Mouse (Mus musculus): ENCODE data around the gene Wdr25. TPM values are rescaled to one million over a fixed set of nuclear protein-coding genes. Genes with fewer than 3 reads are reported as not detected.

Gene Wdr25
- polyA plus RNA-seq, 1 experiment from 2014 or later, result 5.8 TPM

DNA sequence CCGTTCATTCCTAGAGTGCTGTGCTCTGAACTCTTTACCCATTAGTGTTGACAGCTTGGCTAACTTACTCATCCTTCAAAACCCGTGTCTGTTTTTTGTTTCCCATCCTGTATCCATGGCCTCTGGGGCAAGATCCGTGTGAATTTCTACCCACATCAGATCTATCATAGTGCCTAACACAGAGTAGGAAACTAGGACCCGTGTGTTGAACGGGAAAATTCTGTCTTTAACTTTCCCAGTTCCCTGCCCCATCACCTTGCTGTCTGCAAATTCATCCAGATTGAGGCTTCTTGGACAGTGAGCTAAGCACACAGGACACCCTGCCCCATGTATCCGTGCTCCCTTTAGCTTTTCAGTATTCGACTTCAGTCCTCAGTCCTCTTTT, 993 bp downstream of the Wdr25 start:
- Histone ChIP-seq H3K4me3 (peak overlapping the region; percentile 98), H3K27me3 (replicated peaks) (no peaks in the 10 kb centered on the region), H3K4me2 (peak overlapping the region; percentile 95), H3K36me3 (peaks cover 8% of the 10 kb centered on the region; the same call in 1 of the 2 replicates), H3K27ac (ENCODE audit: poor library complexity, severe bottlenecking) (0 out of 2 replicates have a peak overlapping the region, but pooled peaks have one; percentile 39), H3K9me3 (replicated peaks) (no peaks in the 10 kb centered on the region), H3K9ac (peak overlapping the region; percentile 88), H3K4me1 (replicated peaks) (peaks cover 22% of the 10 kb centered on the region)
- WGBS, result 2% methylated on average over 7 of the region's 7 CpGs
- ATAC-seq (ENCODE audit: insufficient number of reproducible peaks, low FRiP score), result peak; percentile 8; the same call in 1 of the 2 replicates

DNA sequence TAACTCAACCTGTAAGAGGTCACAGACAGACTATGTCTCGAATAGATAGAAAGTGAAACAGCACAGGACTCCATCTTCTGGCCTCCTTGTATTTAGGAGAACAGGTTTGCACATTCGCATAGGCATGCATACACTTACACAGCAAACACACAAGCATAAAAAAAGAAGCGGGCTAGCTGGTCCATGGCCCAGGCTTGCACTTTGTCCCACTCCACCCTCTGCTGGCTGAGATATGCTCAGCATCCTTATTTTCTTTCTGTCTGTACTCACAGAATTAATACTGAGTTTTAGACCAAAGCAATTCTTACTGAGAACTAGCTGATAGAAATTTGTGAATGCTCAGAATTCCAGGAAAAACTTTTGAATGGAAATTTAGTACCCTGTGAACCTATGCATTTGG, 2.6 kb downstream of the Wdr25 start:
- Histone ChIP-seq H3K4me2 (no peak overlapping the region), H3K27ac (ENCODE audit: poor library complexity, severe bottlenecking) (no peak overlapping the region), H3K36me3 (0 out of 2 replicates have a peak, but pooled peaks cover 6% of the 10 kb centered on the region), H3K27me3 (replicated peaks) (no peaks in the 10 kb centered on the region), H3K9ac (no peak overlapping the region), H3K9me3 (replicated peaks) (no peaks in the 10 kb centered on the region), H3K4me3 (no peak overlapping the region), H3K4me1 (replicated peaks) (peaks cover 22% of the 10 kb centered on the region)
- ATAC-seq (ENCODE audit: insufficient number of reproducible peaks, low FRiP score), result no peak
- 72% methylated on average over 3 of the region's 3 CpGs for WGBS

DNA sequence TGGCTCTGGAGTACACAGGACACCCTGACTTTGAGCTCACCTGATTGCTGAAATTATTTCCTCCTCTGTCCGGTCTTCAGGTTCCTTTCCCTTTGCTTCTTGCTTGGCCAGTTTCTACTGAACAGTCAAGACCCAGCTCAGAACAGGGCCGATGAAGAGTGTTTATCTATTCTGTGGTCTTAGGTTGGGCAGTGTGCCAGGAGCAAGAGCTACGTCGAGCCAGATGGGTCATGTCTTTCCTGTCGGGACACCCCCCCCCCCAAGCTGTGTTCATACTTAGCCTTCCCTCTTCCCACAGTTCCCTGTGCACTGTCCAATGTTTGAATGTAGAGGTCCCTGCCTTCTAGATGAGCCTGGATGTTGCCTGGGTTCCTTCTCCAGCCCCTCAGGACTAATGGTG, 7.9 kb downstream of the Wdr25 start:
- Histone ChIP-seq H3K4me2 (no peak overlapping the region), H3K27ac (ENCODE audit: poor library complexity, severe bottlenecking) (no peak overlapping the region), H3K4me3 (no peak overlapping the region), H3K9ac (no peak overlapping the region; the same call in 1 of the 2 replicates), H3K36me3 (0 out of 2 replicates have a peak, but pooled peaks cover 6% of the 10 kb centered on the region), H3K4me1 (replicated peaks) (0 out of 2 replicates have a peak, but pooled peaks cover 4% of the 10 kb centered on the region), H3K27me3 (replicated peaks) (0 out of 2 replicates have a peak, but pooled peaks cover 6% of the 10 kb centered on the region), H3K9me3 (replicated peaks) (no peaks in the 10 kb centered on the region)
- 35% methylated on average over 5 of the region's 5 CpGs for WGBS
- no peak; the same call in 1 of the 2 replicates for ATAC-seq (ENCODE audit: insufficient number of reproducible peaks, low FRiP score)

DNA sequence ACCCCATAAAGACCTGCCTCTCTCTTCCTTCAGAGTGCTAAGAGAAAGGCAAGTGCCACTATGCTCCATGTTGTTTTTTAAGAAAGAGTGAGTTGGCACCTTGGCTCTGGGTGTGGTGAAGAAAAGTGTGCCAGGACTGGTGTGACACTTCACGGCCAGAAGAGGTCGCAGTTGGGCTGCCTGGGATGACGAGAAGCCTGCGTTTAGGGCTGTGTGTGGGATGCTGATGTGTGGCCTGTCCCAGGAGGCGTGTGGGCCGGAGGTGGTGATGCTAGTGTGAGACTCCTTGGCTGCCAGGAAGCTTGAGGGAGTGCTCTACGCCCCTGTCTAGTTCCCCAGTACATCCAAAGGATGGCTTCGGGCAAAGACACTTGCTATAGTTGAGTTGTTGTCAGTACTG, 9.5 kb downstream of the Wdr25 start:
- Histone ChIP-seq H3K9me3 (replicated peaks) (no peaks in the 10 kb centered on the region), H3K4me2 (no peak overlapping the region), H3K9ac (no peak overlapping the region), H3K4me1 (replicated peaks) (0 out of 2 replicates have a peak, but pooled peaks cover 4% of the 10 kb centered on the region), H3K27ac (ENCODE audit: poor library complexity, severe bottlenecking) (no peak overlapping the region), H3K36me3 (0 out of 2 replicates have a peak, but pooled peaks cover 6% of the 10 kb centered on the region), H3K4me3 (no peak overlapping the region), H3K27me3 (replicated peaks) (0 out of 2 replicates have a peak, but pooled peaks cover 6% of the 10 kb centered on the region)
- ATAC-seq (ENCODE audit: insufficient number of reproducible peaks, low FRiP score), result no peak
- 18% methylated on average over 8 of the region's 8 CpGs for WGBS

DNA sequence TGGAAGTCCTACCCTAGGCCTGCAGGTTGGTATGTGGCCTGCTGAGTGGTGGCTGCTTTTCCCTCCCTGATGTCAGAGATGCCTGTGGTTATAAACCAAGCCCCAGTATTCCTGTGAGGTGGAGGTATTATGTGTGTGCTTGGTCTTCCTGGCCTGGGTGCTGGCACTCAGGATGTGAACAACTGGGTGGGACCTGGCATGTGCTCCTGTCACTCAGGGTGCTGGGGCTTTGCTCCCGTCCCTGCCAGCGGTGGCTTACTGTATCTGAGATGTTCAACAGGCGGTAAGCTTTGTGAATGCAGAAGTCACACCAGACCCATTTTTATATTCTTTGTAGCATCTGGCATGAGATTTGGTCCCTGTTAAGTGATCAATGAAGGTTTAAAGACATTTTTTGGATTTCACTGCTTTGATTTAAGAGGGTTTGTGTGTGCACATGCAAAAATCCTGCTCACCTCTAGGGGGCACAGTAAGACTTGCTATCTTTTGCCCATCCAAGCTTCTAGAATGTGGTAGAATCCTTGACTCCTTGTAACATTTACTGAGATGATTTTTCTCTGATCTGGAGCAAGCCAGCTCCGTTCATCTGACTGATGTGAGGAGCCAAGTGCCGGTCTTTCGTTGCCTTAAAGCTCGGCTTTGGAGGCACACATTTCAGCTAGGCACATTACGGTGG, 10.3 kb downstream of the Wdr25 start:
- no peak for ATAC-seq (ENCODE audit: insufficient number of reproducible peaks, low FRiP score)

DNA sequence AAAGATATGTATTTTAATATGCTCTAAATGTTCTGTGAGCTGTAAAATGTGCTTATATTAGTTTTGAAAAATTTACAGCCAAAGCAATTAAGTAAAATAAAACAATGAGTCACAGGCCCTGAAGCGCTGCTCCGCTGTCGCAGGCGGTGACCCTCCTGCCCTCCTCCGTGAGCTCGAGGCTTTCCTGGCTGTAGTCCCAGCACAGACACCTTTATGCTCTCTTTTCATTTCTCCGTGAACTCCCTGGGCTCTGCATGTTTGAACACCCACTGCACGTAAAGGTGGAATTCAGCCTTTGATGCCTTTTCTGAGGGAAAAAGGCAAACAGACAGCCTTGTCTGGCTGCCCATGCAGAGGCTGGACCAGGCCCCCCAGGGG, 10.8 kb downstream of the Wdr25 start:
- H3K27ac ChIP-seq (ENCODE audit: poor library complexity, severe bottlenecking), result no peak overlapping the region
- H3K9me3 ChIP-seq (replicated peaks), result no peaks in the 10 kb centered on the region
- 0 out of 2 replicates have a peak, but pooled peaks cover 4% of the 10 kb centered on the region for H3K4me1 ChIP-seq (replicated peaks)
- no peak overlapping the region for H3K4me3 ChIP-seq
- H3K9ac ChIP-seq, result no peak overlapping the region
- WGBS, result 78% methylated on average over 8 of the region's 8 CpGs
- H3K36me3 ChIP-seq, result 0 out of 2 replicates have a peak, but pooled peaks cover 4% of the 10 kb centered on the region
- H3K4me2 ChIP-seq, result no peak overlapping the region
- H3K27me3 ChIP-seq (replicated peaks), result 0 out of 2 replicates have a peak, but pooled peaks cover 6% of the 10 kb centered on the region
- ATAC-seq (ENCODE audit: insufficient number of reproducible peaks, low FRiP score), result no peak

More for the DNA sequence above, 10.3 kb downstream of the Wdr25 start:
- Histone ChIP-seq H3K4me3 (no peak overlapping the region), H3K27ac (ENCODE audit: poor library complexity, severe bottlenecking) (no peak overlapping the region), H3K9me3 (replicated peaks) (no peaks in the 10 kb centered on the region), H3K4me1 (replicated peaks) (0 out of 2 replicates have a peak, but pooled peaks cover 4% of the 10 kb centered on the region), H3K36me3 (0 out of 2 replicates have a peak, but pooled peaks cover 4% of the 10 kb centered on the region), H3K27me3 (replicated peaks) (0 out of 2 replicates have a peak, but pooled peaks cover 6% of the 10 kb centered on the region), H3K9ac (no peak overlapping the region), H3K4me2 (no peak overlapping the region)
- 87% methylated on average over 8 of the region's 8 CpGs for WGBS

DNA sequence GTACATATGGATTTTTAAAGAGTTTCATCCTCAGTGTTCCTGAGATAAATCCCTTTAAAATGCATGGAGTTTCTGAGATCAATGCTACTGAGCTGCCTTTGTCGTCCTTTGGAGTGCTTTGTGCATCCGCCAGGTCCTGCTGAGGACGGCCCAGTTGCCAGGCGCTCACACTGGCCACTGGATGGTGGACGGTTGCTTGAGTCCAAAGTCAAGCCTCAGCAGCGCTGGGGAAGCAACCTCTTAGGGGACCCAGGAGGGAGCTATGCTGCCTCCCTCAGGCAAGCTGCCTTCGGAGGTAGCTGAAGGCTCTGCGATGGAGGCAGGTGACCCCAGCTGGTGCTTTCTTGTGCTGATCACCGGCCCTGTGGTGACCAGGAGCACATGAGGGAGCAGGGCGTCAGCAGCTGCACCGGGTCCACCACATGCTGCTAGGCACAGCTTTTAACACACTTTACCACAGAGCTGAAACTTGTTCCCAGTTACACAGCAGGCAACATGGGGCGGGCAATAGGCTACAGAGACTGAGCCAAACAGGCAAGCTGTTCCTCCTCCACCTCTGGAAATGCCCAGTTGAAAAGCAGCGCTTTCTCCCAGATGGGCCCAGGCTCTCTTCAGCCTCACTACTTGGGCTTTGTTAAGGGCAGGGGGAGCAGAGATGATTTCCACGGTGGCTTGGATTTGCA, 12.3 kb downstream of the Wdr25 start:
- WGBS, result 56% methylated on average over 14 of the region's 14 CpGs
- H3K27ac ChIP-seq (ENCODE audit: poor library complexity, severe bottlenecking), result no peak overlapping the region

DNA sequence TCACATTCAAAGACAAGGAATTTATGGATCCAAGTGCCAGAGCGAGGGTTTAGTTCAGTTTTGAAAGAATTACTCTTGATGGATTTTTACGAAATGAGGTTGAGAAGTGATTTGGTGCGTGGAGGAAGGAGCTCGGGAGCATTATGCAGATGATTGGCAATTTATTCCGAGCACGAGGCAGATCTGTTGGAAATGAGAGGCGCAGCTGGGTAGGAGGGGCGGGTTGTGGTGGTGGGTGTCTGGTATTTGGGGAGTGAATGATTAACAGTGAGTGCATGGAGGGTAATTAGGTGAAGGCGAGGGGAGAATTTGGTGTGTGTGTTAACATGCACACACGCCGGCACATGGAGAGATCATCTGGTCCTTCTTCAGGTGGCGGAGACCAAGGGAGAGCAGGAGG, 13.0 kb downstream of the Wdr25 start:
- 77% methylated on average over 12 of the region's 12 CpGs for WGBS
- no peak for ATAC-seq (ENCODE audit: insufficient number of reproducible peaks, low FRiP score)
- H3K27ac ChIP-seq (ENCODE audit: poor library complexity, severe bottlenecking), result no peak overlapping the region

More for the DNA sequence above, 12.3 kb downstream of the Wdr25 start:
- 0 out of 2 replicates have a peak, but pooled peaks cover 4% of the 10 kb centered on the region for H3K4me1 ChIP-seq (replicated peaks)
- no peak overlapping the region for H3K4me2 ChIP-seq
- no peaks in the 10 kb centered on the region for H3K9me3 ChIP-seq (replicated peaks)
- H3K4me3 ChIP-seq, result no peak overlapping the region
- 0 out of 2 replicates have a peak overlapping the region, but pooled peaks have one; percentile 12 for H3K9ac ChIP-seq
- 0 out of 2 replicates have a peak, but pooled peaks cover 6% of the 10 kb centered on the region for H3K27me3 ChIP-seq (replicated peaks)
- no peak for ATAC-seq (ENCODE audit: insufficient number of reproducible peaks, low FRiP score)
- H3K36me3 ChIP-seq, result no peaks in the 10 kb centered on the region

DNA sequence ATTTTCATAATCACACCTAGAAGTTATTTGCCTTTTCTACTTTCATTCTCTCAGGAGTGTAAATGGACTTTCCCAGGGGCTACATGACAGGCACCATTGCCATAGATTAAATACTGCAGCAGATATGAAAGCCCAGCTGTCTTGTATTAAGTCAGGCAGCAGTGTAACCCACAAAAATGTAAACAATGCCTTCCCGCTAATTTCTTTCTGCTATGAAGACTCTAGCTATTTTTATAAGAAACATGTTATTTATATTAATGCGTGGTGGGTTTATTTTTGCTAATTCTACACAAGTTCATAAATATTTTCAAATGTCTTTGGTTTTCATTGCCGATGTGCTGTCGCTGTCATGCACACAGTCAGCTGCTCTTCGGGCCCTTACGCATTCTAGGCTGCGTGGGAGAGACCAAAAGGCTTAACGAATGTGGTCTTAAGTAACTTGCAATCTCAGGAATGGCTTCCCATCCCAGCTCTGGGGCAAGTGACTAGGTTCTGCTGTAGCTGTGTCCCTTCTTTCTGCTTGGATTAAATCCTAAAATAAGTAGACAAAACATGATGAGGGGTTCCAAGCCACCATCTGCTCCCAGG, 16.5 kb downstream of the Wdr25 start:
- H3K4me1 ChIP-seq (replicated peaks), result no peaks in the 10 kb centered on the region
- no peak overlapping the region for H3K4me3 ChIP-seq
- H3K36me3 ChIP-seq, result no peaks in the 10 kb centered on the region
- H3K27ac ChIP-seq (ENCODE audit: poor library complexity, severe bottlenecking), result no peak overlapping the region
- H3K9me3 ChIP-seq (replicated peaks), result no peaks in the 10 kb centered on the region
- no peak overlapping the region for H3K4me2 ChIP-seq
- ATAC-seq (ENCODE audit: insufficient number of reproducible peaks, low FRiP score), result no peak
- H3K27me3 ChIP-seq (replicated peaks), result 0 out of 2 replicates have a peak, but pooled peaks cover 4% of the 10 kb centered on the region
- no peak overlapping the region for H3K9ac ChIP-seq
- WGBS, result 84% methylated on average over 8 of the region's 8 CpGs

More for the DNA sequence above, 13.0 kb downstream of the Wdr25 start:
- no peaks in the 10 kb centered on the region for H3K36me3 ChIP-seq
- H3K9ac ChIP-seq, result no peak overlapping the region
- H3K4me2 ChIP-seq, result no peak overlapping the region
- H3K4me3 ChIP-seq, result no peak overlapping the region
- H3K27me3 ChIP-seq (replicated peaks), result 0 out of 2 replicates have a peak, but pooled peaks cover 6% of the 10 kb centered on the region
- no peaks in the 10 kb centered on the region for H3K9me3 ChIP-seq (replicated peaks)
- H3K4me1 ChIP-seq (replicated peaks), result 0 out of 2 replicates have a peak, but pooled peaks cover 2% of the 10 kb centered on the region

DNA sequence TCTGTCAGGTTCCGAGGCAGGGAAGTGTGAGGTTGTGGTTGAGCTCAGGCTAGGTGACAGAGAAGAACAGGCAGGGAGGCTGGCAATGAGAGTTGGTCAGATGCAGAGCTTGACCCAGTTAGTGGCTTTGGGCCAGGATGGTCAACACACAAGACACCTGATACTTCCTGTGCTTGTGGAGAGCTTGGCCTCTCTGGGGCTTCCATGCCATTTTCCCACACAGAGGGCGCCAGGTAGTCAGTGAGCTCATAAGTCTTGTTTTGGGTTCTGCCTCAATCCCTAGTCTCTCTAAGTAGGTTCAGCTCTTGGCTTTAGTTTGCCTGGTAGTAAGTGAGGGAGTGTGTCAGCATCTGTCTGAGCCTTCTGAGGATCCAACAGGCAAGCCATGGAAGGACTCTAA, 19.0 kb downstream of the Wdr25 start:
- Histone ChIP-seq H3K9me3 (replicated peaks) (no peaks in the 10 kb centered on the region), H3K9ac (no peak overlapping the region), H3K27ac (ENCODE audit: poor library complexity, severe bottlenecking) (no peak overlapping the region), H3K4me3 (no peak overlapping the region), H3K36me3 (no peaks in the 10 kb centered on the region), H3K4me2 (no peak overlapping the region), H3K4me1 (replicated peaks) (no peaks in the 10 kb centered on the region), H3K27me3 (replicated peaks) (no peaks in the 10 kb centered on the region)
- 79% methylated on average over 2 of the region's 2 CpGs for WGBS
- no peak for ATAC-seq (ENCODE audit: insufficient number of reproducible peaks, low FRiP score)

DNA sequence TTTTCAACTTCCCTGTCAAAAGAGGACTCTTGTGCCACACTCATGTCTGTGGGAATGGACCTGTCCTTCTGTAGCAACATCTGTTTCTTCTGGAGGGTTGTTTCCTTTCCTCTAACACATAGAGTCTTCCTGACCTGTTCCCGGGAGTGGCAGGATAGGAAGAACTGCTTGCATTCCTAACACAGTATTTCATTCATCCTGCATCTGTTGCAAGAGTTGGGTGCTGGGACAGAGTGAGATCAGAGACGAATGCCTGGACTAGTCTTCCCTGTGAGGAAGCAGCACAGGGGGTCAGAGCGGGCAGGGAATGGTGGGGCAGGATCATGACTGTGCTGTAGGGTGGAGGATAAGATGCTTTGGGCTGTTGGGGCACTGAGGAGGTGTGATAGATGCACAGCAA, 20.8 kb downstream of the Wdr25 start:
- H3K4me3 ChIP-seq, result no peak overlapping the region
- no peak for ATAC-seq (ENCODE audit: insufficient number of reproducible peaks, low FRiP score)
- H3K4me2 ChIP-seq, result no peak overlapping the region
- H3K9ac ChIP-seq, result no peak overlapping the region
- no peaks in the 10 kb centered on the region for H3K27me3 ChIP-seq (replicated peaks)
- H3K4me1 ChIP-seq (replicated peaks), result no peaks in the 10 kb centered on the region
- no peaks in the 10 kb centered on the region for H3K36me3 ChIP-seq
- H3K9me3 ChIP-seq (replicated peaks), result no peaks in the 10 kb centered on the region
- H3K27ac ChIP-seq (ENCODE audit: poor library complexity, severe bottlenecking), result no peak overlapping the region
- 68% methylated on average over 3 of the region's 3 CpGs for WGBS

Measured in heart, embryonic 12.5 days (tissue).